Mouse (Mus musculus) kidney, adult 8-10 months (tissue): ENCODE results near the gene H6pd.

ENCODE experiments used
- DNase-seq, 2 experiments: peaks; one replicate each; pipeline ENCODE4 v3.0.0; 2022

The H6pd gene

GRCm38 (mm10) chr4:150019741-150020380 is 11.0 kb upstream of the H6pd start:
- no peak for DNase-seq

GRCm38 (mm10) chr4:150015436-150015835 is 6.6 kb upstream of the H6pd start:
- DNase-seq: no peak

- no peak for DNase-seq
Observed at GRCm38 (mm10) chr4:150014378-150015091, 5.7 kb upstream of the H6pd start.

- no peak for DNase-seq
Observed at GRCm38 (mm10) chr4:150013805-150014204, 5.0 kb upstream of the H6pd start.

- DNase-seq: peak in 1 of 2 experiments; percentile 31
Observed at GRCm38 (mm10) chr4:150013186-150013690, 4.4 kb upstream of the H6pd start.

GRCm38 (mm10) chr4:150012322-150012723 is 3.5 kb upstream of the H6pd start:
- DNase-seq: no peak

GRCm38 (mm10) chr4:150011564-150012321 is 2.9 kb upstream of the H6pd start:
- DNase-seq: no peak

- no peak for DNase-seq
Observed at GRCm38 (mm10) chr4:150010054-150010730, 1.4 kb upstream of the H6pd start.

- no peak for DNase-seq
Observed at GRCm38 (mm10) chr4:150009587-150009930, 736 bp upstream of the H6pd start.

GRCm38 (mm10) chr4:150008325-150008852 is 434 bp downstream of the H6pd start:
- peak; percentile 83 to 84 for DNase-seq

- DNase-seq: peak in 1 of 2 experiments; percentile 20
Observed at GRCm38 (mm10) chr4:150007444-150007843, 1.4 kb downstream of the H6pd start.

- DNase-seq: no peak
Observed at GRCm38 (mm10) chr4:150006991-150007390, 1.8 kb downstream of the H6pd start.

GRCm38 (mm10) chr4:150006122-150006854 is 2.5 kb downstream of the H6pd start:
- peak in 1 of 2 experiments; percentile 17 for DNase-seq

GRCm38 (mm10) chr4:150005231-150005630 is 3.6 kb downstream of the H6pd start:
- DNase-seq: no peak

GRCm38 (mm10) chr4:150003641-150004040 is 5.2 kb downstream of the H6pd start:
- no peak for DNase-seq

- peak; percentile 72 to 81 for DNase-seq
Observed at GRCm38 (mm10) chr4:150003021-150003580, 5.7 kb downstream of the H6pd start.

GRCm38 (mm10) chr4:150002021-150002528 is 6.7 kb downstream of the H6pd start:
- DNase-seq: peak; percentile 84 to 86

GRCm38 (mm10) chr4:150001221-150001860 is 7.5 kb downstream of the H6pd start:
- peak; percentile 14 to 21 for DNase-seq

GRCm38 (mm10) chr4:149999931-150000555 is 8.8 kb downstream of the H6pd start:
- DNase-seq: peak; percentile 25 to 36

- peak; percentile 76 to 79 for DNase-seq
Observed at GRCm38 (mm10) chr4:149999510-149999900, 9.3 kb downstream of the H6pd start.
